Mouse (Mus musculus): ENCODE data around the gene Prkcq.

GRCm38 (mm10) chr2:11264836-11265235 is 92.9 kb downstream of the Prkcq start:
- no peak for TF ChIP-seq CTCF (IDR thresholded peaks at IDR 0.05; ENCODE audit: extremely low read depth, insufficient read length, insufficient replicate concordance, low read depth, low read length)
- TF ChIP-seq POLR2A (IDR thresholded peaks at IDR 0.05; ENCODE audit: low read depth, low read length), result no peak
